Mouse (Mus musculus): Measurements from ENCODE around the gene Pi4k2a. TPM values are rescaled to one million over a fixed set of nuclear protein-coding genes. Genes with fewer than 3 reads are reported as not detected.

Gene Pi4k2a
- polyA plus RNA-seq, 1 experiment from 2014 or later: 30.6 TPM

Other genes with a start within 250 kb of the Pi4k2a start
- gene Frat2, start 242.3 kb upstream of the Pi4k2a start, polyA plus RNA-seq (2015; fragmentation: Nextera tagmentation; extraction: Ambion mirVana): 9.5 and 9.7 TPM in 2 replicates
- gene Rrp12, start 194.3 kb upstream of the Pi4k2a start, polyA plus RNA-seq (2015; fragmentation: Nextera tagmentation; extraction: Ambion mirVana): 16.7 and 18.5 TPM in 2 replicates
- gene Pgam1, start 178.5 kb upstream of the Pi4k2a start, polyA plus RNA-seq (2015; fragmentation: Nextera tagmentation; extraction: Ambion mirVana): 484 and 515 TPM in 2 replicates
- 53.1 and 61.1 TPM in 2 replicates for gene Exosc1, start 157.0 kb upstream of the Pi4k2a start, polyA plus RNA-seq (2015; fragmentation: Nextera tagmentation; extraction: Ambion mirVana)
- 88.0 and 91.9 TPM in 2 replicates for gene Zdhhc16, start 157.0 kb upstream of the Pi4k2a start, polyA plus RNA-seq (2015; fragmentation: Nextera tagmentation; extraction: Ambion mirVana)
- gene Mms19, start 109.3 kb upstream of the Pi4k2a start, polyA plus RNA-seq (2015; fragmentation: Nextera tagmentation; extraction: Ambion mirVana): 34.9 and 37.5 TPM in 2 replicates
- 10.0 and 13.6 TPM in 2 replicates for gene Ubtd1, start 108.7 kb upstream of the Pi4k2a start, polyA plus RNA-seq (2015; fragmentation: Nextera tagmentation; extraction: Ambion mirVana)
- gene Ankrd2, start 54.5 kb upstream of the Pi4k2a start, polyA plus RNA-seq (2015; fragmentation: Nextera tagmentation; extraction: Ambion mirVana): 0.56 and 0.83 TPM in 2 replicates
- 1.1 and 1.3 TPM in 2 replicates for gene Hoga1, start 44.9 kb upstream of the Pi4k2a start, polyA plus RNA-seq (2015; fragmentation: Nextera tagmentation; extraction: Ambion mirVana)
- gene 4933411K16Rik, start 38.2 kb upstream of the Pi4k2a start, polyA plus RNA-seq (2015; fragmentation: Nextera tagmentation; extraction: Ambion mirVana): not detected in 2 replicates
- gene Morn4, start 4.1 kb upstream of the Pi4k2a start, polyA plus RNA-seq (2015; fragmentation: Nextera tagmentation; extraction: Ambion mirVana): 154 and 162 TPM in 2 replicates
- 6.3 and 7.3 TPM in 2 replicates for gene Avpi1, start 38.6 kb downstream of the Pi4k2a start, polyA plus RNA-seq (2015; fragmentation: Nextera tagmentation; extraction: Ambion mirVana)
- 2.9 and 4.6 TPM in 2 replicates for gene Marveld1, start 56.9 kb downstream of the Pi4k2a start, polyA plus RNA-seq (2015; fragmentation: Nextera tagmentation; extraction: Ambion mirVana)
- gene Zfyve27, start 73.5 kb downstream of the Pi4k2a start, polyA plus RNA-seq (2015; fragmentation: Nextera tagmentation; extraction: Ambion mirVana): 70.3 and 74.2 TPM in 2 replicates
- gene Sfrp5, start 111.8 kb downstream of the Pi4k2a start, polyA plus RNA-seq (2015; fragmentation: Nextera tagmentation; extraction: Ambion mirVana): 1.1 and 1.3 TPM in 2 replicates
- gene Golga7b, start 157.1 kb downstream of the Pi4k2a start, polyA plus RNA-seq (2015; fragmentation: Nextera tagmentation; extraction: Ambion mirVana): 62.7 and 65.5 TPM in 2 replicates